Mouse (Mus musculus) lung, embryonic 15.5 days (tissue): Measurements from ENCODE around the gene Krr1. TPM values are rescaled to one million over a fixed set of nuclear protein-coding genes. Genes with fewer than 3 reads are reported as not detected.
"Not testable (repeated sequence)": the region's sequence is repeated elsewhere in the genome, so short reads cannot be mapped to it uniquely, and the experiment has no call there.

ENCODE experiments used
- ATAC-seq: fragments of 200-750 bp; cut with Nextera tagmentation; 2 replicates; pipeline ENCODE4 v1.8.0; 2017; ENCODE audit warnings: moderate number of reproducible peaks, borderline replicate concordance; ENCODE audit not compliant: low FRiP score, low TSS enrichment; ENCODE audit errors: extremely low read depth
- H3K27ac ChIP-seq: fragments of 300-500 bp; sonication (generic); 2 replicates; pipeline ENCODE4 v1.5.1; 2015; ENCODE audit warnings: moderate library complexity, mild to moderate bottlenecking, inconsistent platforms
- H3K27me3 ChIP-seq: fragments of 300-500 bp; sonication (generic); 2 replicates; pipeline ENCODE4 v1.6.1; 2015; ENCODE audit warnings: inconsistent platforms
- H3K36me3 ChIP-seq: fragments of 300-500 bp; sonication (generic); 2 replicates; pipeline ENCODE4 v1.6.1; 2015; ENCODE audit warnings: inconsistent platforms
- H3K4me1 ChIP-seq: fragments of 300-500 bp; sonication (generic); 2 replicates; pipeline ENCODE4 v1.6.1; 2015; ENCODE audit warnings: inconsistent platforms
- H3K4me2 ChIP-seq: fragments of 300-500 bp; sonication (generic); 2 replicates; pipeline ENCODE4 v1.6.1; 2015; ENCODE audit warnings: inconsistent platforms, mild to moderate bottlenecking, moderate library complexity
- H3K4me3 ChIP-seq: fragments of 300-500 bp; sonication (generic); 2 replicates; pipeline ENCODE4 v1.5.1; 2015; ENCODE audit warnings: mild to moderate bottlenecking, inconsistent platforms
- H3K9ac ChIP-seq: fragments of 300-500 bp; sonication (generic); 2 replicates; pipeline ENCODE4 v1.6.1; 2015; ENCODE audit warnings: inconsistent platforms
- H3K9me3 ChIP-seq: fragments of 300-500 bp; sonication (generic); 2 replicates; pipeline ENCODE4 v1.6.1; 2016; ENCODE audit warnings: inconsistent platforms
- whole genome bisulfite sequencing: fragments of 180-500 bp; shearing (Covaris S2); methylation state at CpG from one replicate; pipeline ENCODE4 v1.1.7; 2015; 5-methylcytosine and 5-hydroxymethylcytosine counted together
- polyA plus RNA-seq: library from polyadenylated mRNA; unstranded; fragments of >200 nt; fragmentation: Nextera tagmentation; extraction: Ambion mirVana; gene quantifications from 2 replicates; pipeline ENCODE4 v1.2.1, GENCODE M21; 2015

Gene Krr1
- polyA plus RNA-seq, 1 experiment from 2014 or later: 49.1 TPM

DNA sequence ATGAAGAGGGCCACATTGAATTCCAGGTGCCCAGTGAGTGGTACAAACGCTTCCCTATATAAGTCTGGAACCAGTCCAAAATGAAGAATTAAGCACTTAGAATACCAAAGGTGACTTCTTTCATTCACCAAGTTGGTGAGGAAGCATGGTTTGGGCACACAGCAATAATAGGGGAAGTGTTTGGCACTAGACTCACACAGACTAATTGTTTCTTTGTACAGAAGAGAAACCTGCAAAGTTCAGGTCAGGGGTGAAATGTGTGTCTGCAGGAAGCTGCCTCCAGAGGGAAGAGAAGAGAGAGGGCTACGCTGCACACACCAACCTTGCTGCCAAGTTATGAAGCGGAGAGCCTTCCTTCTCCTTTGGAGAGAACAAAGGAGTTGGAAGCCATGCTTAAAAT lies 56.2 kb downstream of the Krr1 start:
- H3K36me3 ChIP-seq, H3K4me1 ChIP-seq, H3K27ac ChIP-seq, H3K9ac ChIP-seq, H3K4me2 ChIP-seq, H3K27me3 ChIP-seq, H3K9me3 ChIP-seq, H3K4me3 ChIP-seq, ATAC-seq: not testable (repeated sequence)
- 67% methylated on average over 3 of the region's 3 CpGs for WGBS

Other genes starting within 250 kb of the Krr1 start
- 2.4 and 3.3 TPM in 2 replicates for gene Glipr1, start 30.0 kb downstream of the Krr1 start, polyA plus RNA-seq
- not detected in 2 replicates for gene Glipr1l1, start 87.5 kb downstream of the Krr1 start, polyA plus RNA-seq
- gene Glipr1l2, start 110.7 kb downstream of the Krr1 start, polyA plus RNA-seq: not detected in 2 replicates
- gene Glipr1l3, start 187.7 kb downstream of the Krr1 start, polyA plus RNA-seq: not detected in 2 replicates
- 0.70 and 0.82 TPM in 2 replicates for gene Caps2, start 191.0 kb downstream of the Krr1 start, polyA plus RNA-seq